Mouse (Mus musculus) forebrain, embryonic 16.5 days (tissue): ENCODE measurements around the gene Mrpl48. TPM values are rescaled to one million over a fixed set of nuclear protein-coding genes. Genes with fewer than 3 reads are reported as not detected.
A peak's percentile ranks its signal among the peaks of the same experiment; 100 is the strongest.

Experiments
- ATAC-seq: fragments of 200-750 bp; cut with Nextera tagmentation; 2 replicates; pipeline ENCODE4 v1.8.0; 2017; ENCODE audit warnings: mild to moderate bottlenecking, moderate library complexity
- H3K27ac ChIP-seq: fragments of 300-500 bp; sonication (generic); 2 replicates; pipeline ENCODE4 v1.5.1; 2014; ENCODE audit warnings: low read length, control low read depth
- H3K27me3 ChIP-seq: fragments of 300-500 bp; sonication (generic); replicated peaks from 2 replicates; pipeline ENCODE4 v1.6.1; 2014; ENCODE audit warnings: low read length; ENCODE audit not compliant: control insufficient read depth, insufficient read depth
- H3K36me3 ChIP-seq: fragments of 300-500 bp; sonication (generic); 2 replicates; pipeline ENCODE4 v1.6.1; 2014; ENCODE audit not compliant: control insufficient read depth, insufficient read depth
- H3K4me1 ChIP-seq: fragments of 300-500 bp; sonication (generic); replicated peaks from 2 replicates; pipeline ENCODE4 v1.6.1; 2014; ENCODE audit warnings: low read length; ENCODE audit not compliant: control insufficient read depth, insufficient read depth
- H3K4me2 ChIP-seq: fragments of 300-500 bp; sonication (generic); 2 replicates; pipeline ENCODE4 v1.6.1; 2014; ENCODE audit warnings: mild to moderate bottlenecking, low read length, control low read depth
- H3K4me3 ChIP-seq: fragments of 300-500 bp; sonication (generic); replicated peaks from 2 replicates; pipeline ENCODE4 v1.5.1; 2014; ENCODE audit warnings: mild to moderate bottlenecking, low read length, control low read depth
- H3K9ac ChIP-seq: fragments of 300-500 bp; sonication (generic); replicated peaks from 2 replicates; pipeline ENCODE4 v1.6.1; 2014; ENCODE audit warnings: low read depth, low read length, control low read depth
- H3K9me3 ChIP-seq: fragments of 300-500 bp; sonication (generic); 2 replicates; pipeline ENCODE4 v1.6.1; 2016; ENCODE audit warnings: low read length; ENCODE audit not compliant: control insufficient read depth
- WGBS: fragments of 180-500 bp; shearing (Covaris S2); extraction: QIAGEN DNeasy Blood & Tissue Kit; methylation state at CpG from one replicate; pipeline ENCODE4 v1.1.7; 2014; 5-methylcytosine and 5-hydroxymethylcytosine counted together
- polyA plus RNA-seq: library from polyadenylated mRNA; unstranded; fragments of >200 nt; fragmentation: Nextera tagmentation; extraction: Ambion mirVana; gene quantifications from 2 replicates; pipeline ENCODE4 v1.2.1, GENCODE M21; 2015

Gene Mrpl48
- polyA plus RNA-seq, 1 experiment from 2014 or later, result 70.1 TPM

DNA sequence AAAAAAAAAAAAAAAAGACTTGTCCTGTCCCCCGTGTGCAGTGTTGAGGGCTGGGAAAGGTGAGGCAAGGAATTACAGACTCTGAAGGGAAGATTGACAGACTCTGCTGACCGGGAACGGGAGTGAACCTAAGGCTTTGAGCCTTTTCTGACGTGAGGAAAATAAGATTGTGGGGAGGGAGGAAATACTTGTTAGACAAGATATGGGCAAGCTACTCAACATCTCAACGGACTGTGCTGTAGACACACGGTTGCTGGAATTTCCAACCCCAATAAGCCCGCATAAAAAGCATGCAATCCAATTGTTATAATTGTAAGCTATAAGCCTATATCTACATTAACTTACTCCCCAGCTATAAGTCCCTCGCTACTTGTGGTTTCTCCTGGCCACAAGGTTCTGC, 83.4 kb downstream of the Mrpl48 start:
- Histone ChIP-seq H3K27me3 (no peaks in the 10 kb centered on the region), H3K9me3 (no peaks in the 10 kb centered on the region), H3K4me2 (no peak overlapping the region), H3K4me3 (no peak overlapping the region), H3K36me3 (no peaks in the 10 kb centered on the region), H3K4me1 (no peaks in the 10 kb centered on the region), H3K9ac (no peak overlapping the region), H3K27ac (no peak overlapping the region)
- no peak for ATAC-seq
- 81% methylated on average over 8 of the region's 8 CpGs for WGBS

DNA sequence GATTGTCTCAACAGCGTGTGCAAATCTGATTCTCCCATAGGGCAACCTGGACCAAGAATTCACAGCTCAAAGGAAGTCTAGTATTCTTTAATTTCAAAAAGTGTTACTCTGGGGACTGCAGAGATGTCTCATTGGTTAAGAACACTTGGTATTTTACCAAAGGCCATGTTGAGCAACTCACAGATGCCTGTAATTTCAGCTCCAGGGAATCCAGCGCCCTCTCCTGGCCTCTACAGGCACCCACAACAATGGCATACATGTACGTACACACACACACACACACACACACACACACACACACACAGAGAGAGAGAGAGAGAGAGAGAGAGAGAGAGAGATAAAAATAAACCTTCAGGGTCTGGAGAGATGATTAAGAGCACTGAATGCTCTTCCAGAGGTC, 85.9 kb downstream of the Mrpl48 start:
- Histone ChIP-seq H3K27ac (no peak overlapping the region), H3K27me3 (no peaks in the 10 kb centered on the region), H3K9ac (no peak overlapping the region), H3K4me2 (no peak overlapping the region), H3K36me3 (no peaks in the 10 kb centered on the region), H3K4me1 (no peaks in the 10 kb centered on the region), H3K9me3 (no peaks in the 10 kb centered on the region), H3K4me3 (no peak overlapping the region)
- ATAC-seq, result no peak
- 77% methylated on average over 3 of the region's 3 CpGs for WGBS

GRCm38 (mm10) chr7:100520663-100521285, 87.3 kb downstream of the Mrpl48 start:
- no peak overlapping the region for H3K4me2 ChIP-seq
- 20% methylated on average over 10 of the region's 10 CpGs for WGBS
- H3K27me3 ChIP-seq, result no peaks in the 10 kb centered on the region
- no peaks in the 10 kb centered on the region for H3K9me3 ChIP-seq
- H3K4me3 ChIP-seq, result no peak overlapping the region
- no peaks in the 10 kb centered on the region for H3K36me3 ChIP-seq
- ATAC-seq, result peak; percentile 69
- H3K27ac ChIP-seq, result no peak overlapping the region
- no peaks in the 10 kb centered on the region for H3K4me1 ChIP-seq
- no peak overlapping the region for H3K9ac ChIP-seq

DNA sequence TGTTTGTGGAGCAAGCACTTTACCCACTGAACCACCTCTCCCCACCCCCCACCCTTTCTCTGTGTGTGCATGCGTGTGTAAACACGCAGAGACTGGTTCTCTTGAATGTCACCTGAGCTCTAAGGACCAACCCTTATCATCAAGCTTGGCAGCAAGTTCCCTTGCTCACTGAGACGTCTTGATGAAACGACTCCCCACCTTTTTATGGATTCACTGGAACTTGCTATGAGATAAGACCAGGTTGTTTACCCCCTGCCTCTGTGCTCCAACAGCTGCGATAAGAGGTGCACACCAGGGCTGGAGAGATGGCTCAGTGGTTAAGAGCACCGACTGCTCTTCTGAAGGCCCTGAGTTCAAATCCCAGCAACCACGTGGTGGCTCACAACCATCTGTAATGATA, 87.9 kb downstream of the Mrpl48 start:
- no peak overlapping the region for H3K4me3 ChIP-seq
- no peaks in the 10 kb centered on the region for H3K9me3 ChIP-seq
- H3K4me2 ChIP-seq, result no peak overlapping the region
- no peak overlapping the region for H3K9ac ChIP-seq
- no peaks in the 10 kb centered on the region for H3K27me3 ChIP-seq
- H3K27ac ChIP-seq, result no peak overlapping the region
- H3K4me1 ChIP-seq, result no peaks in the 10 kb centered on the region
- ATAC-seq, result peak; percentile 23; the same call in 1 of the 2 replicates
- WGBS, result 69% methylated on average over 7 of the region's 7 CpGs
- H3K36me3 ChIP-seq, result no peaks in the 10 kb centered on the region

GRCm38 (mm10) chr7:100514573-100514972, 93.5 kb downstream of the Mrpl48 start, which contains the start of gene Dnajb13:
TSS of gene Dnajb13 (minus strand) at chr7:100514960.
- Histone ChIP-seq H3K4me3 (no peak within 1 kb of the TSS), H3K9ac (no peak within 1 kb of the TSS), H3K4me2 (peak within 1 kb of the TSS; percentile 5), H3K36me3 (no peaks in the 10 kb centered on the region), H3K27ac (no peak within 1 kb of the TSS), H3K27me3 (no peaks in the 10 kb centered on the region), H3K4me1 (no peaks in the 10 kb centered on the region), H3K9me3 (no peaks in the 10 kb centered on the region)
- WGBS, result 51% methylated on average over 11 of the region's 11 CpGs
- ATAC-seq, result peak; percentile 38; the same call in 1 of the 2 replicates

DNA sequence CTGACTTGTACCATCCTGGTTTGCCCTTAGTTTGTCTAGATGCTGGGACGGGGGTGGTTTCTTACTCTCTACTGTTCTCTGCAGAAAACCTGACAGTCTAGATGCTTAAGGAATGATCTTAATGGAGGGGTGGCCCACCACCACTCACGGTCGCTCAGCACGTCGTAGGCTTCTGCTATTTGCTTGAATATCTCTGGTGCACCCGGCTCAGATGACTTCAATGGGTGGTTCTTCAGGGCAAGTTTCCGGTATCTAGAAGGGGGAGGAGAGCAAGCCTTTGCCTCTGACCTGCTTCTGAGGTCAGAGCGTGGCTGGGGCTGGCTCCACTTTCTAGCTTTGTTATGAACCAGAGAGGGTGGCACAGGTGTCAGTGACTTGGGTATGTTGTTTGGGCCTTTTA, 96.5 kb downstream of the Mrpl48 start:
- no peaks in the 10 kb centered on the region for H3K36me3 ChIP-seq
- no peak overlapping the region for H3K27ac ChIP-seq
- no peaks in the 10 kb centered on the region for H3K27me3 ChIP-seq
- H3K9ac ChIP-seq, result no peak overlapping the region
- no peak overlapping the region for H3K4me2 ChIP-seq
- no peaks in the 10 kb centered on the region for H3K9me3 ChIP-seq
- H3K4me1 ChIP-seq, result no peaks in the 10 kb centered on the region
- no peak overlapping the region for H3K4me3 ChIP-seq
- ATAC-seq, result no peak
- 91% methylated on average over 8 of the region's 8 CpGs for WGBS

DNA sequence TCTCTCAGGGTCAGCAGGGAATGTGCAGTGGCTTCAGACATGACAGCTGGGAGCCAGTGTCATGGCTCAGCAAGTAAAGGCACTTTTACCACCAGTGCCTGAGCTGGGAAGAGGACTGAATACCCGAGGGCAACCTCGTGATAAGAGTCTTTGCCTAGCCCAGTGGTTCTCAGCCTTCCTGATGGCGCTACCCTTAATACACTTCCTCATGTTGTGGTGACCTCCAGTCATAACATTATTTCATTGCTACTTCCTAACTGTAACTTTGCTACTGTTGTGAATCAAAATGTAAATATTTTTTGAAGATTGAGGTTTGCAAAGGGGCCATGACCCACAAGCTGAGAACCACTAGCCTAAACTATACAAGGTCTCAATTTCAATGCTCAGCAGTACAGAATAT, 99.4 kb downstream of the Mrpl48 start:
- H3K36me3 ChIP-seq, result no peaks in the 10 kb centered on the region
- no peak for ATAC-seq
- H3K9ac ChIP-seq, result no peak overlapping the region
- no peaks in the 10 kb centered on the region for H3K9me3 ChIP-seq
- H3K27me3 ChIP-seq, result no peaks in the 10 kb centered on the region
- H3K4me1 ChIP-seq, result no peaks in the 10 kb centered on the region
- no peak overlapping the region for H3K4me2 ChIP-seq
- H3K27ac ChIP-seq, result no peak overlapping the region
- 75% methylated on average over 3 of the region's 3 CpGs for WGBS
- no peak overlapping the region for H3K4me3 ChIP-seq

DNA sequence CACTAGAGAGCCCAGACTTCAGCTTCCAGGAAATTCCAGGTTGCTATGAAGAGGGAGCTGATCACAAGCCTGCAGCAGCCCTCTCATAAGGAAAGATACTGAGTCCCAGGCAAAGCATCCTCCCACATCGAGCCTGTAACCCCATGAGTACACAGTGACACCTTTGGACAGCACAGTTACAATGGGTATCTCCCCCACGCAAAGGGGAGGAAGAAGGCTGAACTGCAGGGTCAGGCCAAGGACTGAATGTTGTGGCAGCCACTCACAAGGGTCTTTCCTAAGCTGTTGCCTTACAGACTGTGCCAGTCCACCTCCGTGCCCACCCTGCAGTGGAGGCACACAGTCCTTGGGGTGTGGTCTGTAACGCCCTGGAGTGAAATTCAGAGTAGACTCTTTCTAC, 101.6 kb downstream of the Mrpl48 start:
- H3K4me2 ChIP-seq, result no peak overlapping the region
- H3K36me3 ChIP-seq, result no peaks in the 10 kb centered on the region
- H3K27ac ChIP-seq, result no peak overlapping the region
- WGBS, result 75% methylated on average over 4 of the region's 4 CpGs
- ATAC-seq, result no peak
- no peaks in the 10 kb centered on the region for H3K27me3 ChIP-seq
- no peak overlapping the region for H3K9ac ChIP-seq
- no peaks in the 10 kb centered on the region for H3K9me3 ChIP-seq
- H3K4me3 ChIP-seq, result no peak overlapping the region
- no peaks in the 10 kb centered on the region for H3K4me1 ChIP-seq

- H3K4me1 ChIP-seq, result no peaks in the 10 kb centered on the region
- H3K36me3 ChIP-seq, result no peaks in the 10 kb centered on the region
- H3K27ac ChIP-seq, result no peak overlapping the region
- ATAC-seq, result no peak
- WGBS, result 84% methylated on average over 13 of the region's 13 CpGs
- no peak overlapping the region for H3K9ac ChIP-seq
- H3K4me3 ChIP-seq, result no peak overlapping the region
- H3K9me3 ChIP-seq, result no peaks in the 10 kb centered on the region
- H3K4me2 ChIP-seq, result no peak overlapping the region
- no peaks in the 10 kb centered on the region for H3K27me3 ChIP-seq
Measured at GRCm38 (mm10) chr7:100504740-100505487, 103.2 kb downstream of the Mrpl48 start.
